Mouse (Mus musculus) gastrocnemius, postnatal 25 days (tissue): Measurements from ENCODE around the gene Asb2. TPM values are rescaled to one million over a fixed set of nuclear protein-coding genes. Genes with fewer than 3 reads are reported as not detected.

ENCODE experiments used
- DNase-seq: peaks from one replicate; pipeline ENCODE4 v3.0.0; 2022
- total RNA-seq, 2 experiments: library from RNA; stranded (reverse); gene quantifications; 1 replicate in 1 of 2; 2 replicates in 1 of 2; pipeline ENCODE4 v1.2.3; 2021

Gene Asb2
- total RNA-seq, 2 experiments from 2014 or later = 196 to 518 TPM

DNA sequence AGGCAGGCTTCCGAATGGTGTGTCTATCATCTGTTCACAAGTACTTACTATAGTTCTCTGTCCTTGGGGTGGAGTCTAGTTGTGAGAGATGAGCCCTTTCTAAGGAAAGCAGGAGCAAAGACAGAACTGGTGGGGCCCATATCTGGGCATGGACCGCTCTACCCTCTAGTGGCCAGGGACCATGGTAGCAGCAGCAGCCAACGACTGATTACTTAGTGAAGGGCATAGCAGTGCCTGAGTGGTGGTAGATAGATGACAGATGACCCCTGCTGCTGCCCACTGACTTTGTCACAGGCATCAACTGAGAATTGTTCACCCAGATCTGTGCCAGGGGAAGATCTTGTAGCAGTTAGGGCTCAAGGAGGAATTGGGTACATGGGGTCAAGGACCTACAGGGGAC is 33.0 kb downstream of the Asb2 start:
- DNase-seq = no peak

DNA sequence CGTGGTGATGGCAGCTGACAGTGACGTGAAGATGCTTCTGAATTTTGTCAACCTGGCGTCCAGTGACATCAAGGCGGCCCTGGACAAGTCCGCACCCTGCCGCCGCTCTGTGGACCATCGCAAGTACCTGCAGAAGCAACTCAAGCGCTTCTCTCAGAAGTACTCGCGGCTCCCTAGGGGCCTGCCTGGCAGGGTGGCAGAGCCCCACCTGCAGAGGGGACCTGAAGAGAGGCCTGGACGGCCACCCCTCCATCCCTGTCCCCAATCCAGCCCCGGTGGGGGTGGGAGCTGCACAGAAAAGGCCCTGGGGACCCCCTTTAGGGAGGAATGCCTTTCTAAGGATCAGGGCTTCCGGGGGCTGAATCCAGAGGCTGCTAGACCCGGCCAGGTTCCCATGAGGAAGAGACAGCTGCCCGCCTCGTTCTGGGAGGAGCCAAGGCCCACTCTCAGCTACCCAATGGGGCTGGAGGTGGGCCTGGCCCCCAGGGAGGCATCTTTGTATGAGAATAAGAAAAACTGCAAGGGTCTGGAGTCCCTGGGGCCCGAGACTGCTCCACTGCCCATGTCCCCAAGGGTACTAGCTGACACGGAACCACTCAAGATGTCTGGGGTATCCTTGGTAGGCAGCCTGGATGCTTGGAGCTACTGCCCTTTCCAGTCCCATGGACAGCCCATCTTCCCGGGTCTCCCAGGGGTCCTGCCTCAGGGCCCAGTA is 39.8 kb downstream of the Asb2 start:
- no peak for DNase-seq

DNA sequence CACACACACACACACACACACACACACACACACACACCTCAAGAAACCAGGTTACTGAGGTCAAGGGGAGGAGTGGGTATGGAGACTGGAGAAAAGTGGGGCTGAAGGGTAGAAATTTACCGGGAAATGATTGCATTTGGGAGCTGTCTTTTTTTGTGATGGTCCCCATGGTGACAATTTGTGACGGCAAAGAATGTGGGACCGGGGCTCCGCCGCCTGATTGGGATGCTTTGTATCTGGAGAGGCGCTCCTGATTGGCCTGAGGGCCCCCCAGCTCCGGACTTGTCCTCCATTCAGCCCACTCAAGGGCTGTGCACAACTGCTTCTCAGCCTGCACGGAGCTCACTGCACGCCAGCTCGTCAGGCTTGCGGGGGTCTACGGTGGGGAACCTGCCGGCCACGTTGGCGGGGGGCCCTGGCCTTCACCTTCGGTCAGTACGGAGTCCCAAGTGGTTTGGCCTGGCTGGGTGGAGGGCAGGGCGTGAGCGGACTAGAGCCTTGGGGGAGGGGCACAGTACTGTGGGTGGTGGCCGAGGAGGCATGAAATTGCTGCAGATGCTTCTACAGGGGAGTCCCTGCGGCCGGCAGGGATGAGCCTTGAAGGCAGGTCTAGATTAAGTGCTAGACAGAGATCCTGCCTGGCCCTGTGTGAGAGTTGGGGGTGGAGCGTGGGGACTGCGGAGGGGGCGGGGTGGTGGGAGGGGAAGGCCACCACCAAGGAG is 41.0 kb downstream of the Asb2 start:
- no peak for DNase-seq

DNA sequence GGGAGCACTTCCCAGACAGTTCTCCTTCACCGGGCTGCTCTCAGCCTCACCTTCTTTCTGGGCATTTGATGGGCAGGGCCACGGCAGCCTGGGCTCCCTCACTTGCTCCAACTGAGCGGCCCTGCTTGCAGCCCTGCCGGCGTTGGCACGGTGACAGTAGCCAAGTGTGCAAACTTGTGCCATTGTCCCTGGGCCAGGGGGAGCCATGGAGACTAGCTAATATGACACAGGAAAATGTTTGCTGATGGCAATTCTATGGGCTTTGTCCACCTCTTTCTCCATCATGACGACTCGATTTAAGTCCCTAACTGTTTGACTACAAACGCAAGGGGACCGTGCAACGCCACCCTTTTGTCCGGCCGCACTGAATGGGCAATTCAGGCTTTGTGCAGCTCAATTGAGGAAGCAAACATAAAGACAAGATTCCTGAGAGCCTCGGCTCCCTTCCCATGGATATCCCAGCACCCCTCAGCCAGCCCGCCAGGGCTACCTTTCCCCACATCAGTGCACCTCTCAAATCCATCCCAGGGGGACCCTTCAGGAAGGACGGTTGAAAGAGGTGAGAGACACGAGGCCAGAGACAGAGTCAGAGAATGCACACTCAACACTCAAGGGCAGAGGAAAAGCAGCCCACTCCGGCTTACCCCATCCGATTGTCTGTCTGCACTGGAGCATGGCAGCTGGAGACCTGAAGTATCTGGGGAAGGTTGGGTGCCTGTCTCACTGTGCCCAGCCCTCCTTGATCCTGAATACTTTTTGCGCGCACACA is 41.7 kb downstream of the Asb2 start:
- no peak for DNase-seq

DNA sequence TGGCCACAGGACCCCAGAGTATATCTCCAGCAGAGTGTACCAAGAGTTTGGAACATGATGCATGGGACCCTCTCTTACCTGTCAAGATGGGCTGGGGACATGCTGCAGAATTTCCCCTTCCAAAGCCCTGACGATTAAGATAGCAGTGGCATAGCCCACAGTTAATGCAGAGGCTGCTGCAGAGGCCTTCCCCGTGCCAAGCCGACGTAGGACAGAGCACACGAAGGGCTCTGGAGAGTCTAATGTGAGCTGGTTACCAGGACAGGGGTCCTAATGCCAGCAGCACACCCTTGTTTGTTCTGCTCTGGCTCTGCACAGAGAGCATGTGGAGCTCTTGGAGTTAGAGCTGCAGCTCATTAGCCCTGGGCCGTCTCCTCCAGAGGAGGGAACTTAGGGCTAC is 42.5 kb downstream of the Asb2 start:
- DNase-seq = no peak

DNA sequence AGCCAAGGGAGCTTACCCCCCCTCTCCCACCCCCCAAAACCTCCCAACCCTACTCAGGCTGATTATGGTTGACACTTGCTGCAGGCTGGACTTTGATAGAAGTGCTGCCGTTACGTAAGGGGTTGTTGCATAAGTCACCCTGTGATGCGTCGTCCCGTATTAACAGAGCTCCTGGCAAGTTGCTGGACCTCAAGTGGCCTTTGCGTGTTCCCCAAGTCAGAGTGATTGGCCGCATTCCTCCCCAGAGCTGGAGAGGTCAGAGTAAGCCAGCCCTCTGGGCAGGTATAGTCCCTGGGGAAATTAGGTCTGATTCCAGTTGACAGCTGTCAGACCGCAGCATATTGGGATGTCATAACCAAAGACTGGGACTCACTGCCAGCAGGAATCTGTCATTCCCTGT is 43.9 kb downstream of the Asb2 start:
- no peak for DNase-seq

DNA sequence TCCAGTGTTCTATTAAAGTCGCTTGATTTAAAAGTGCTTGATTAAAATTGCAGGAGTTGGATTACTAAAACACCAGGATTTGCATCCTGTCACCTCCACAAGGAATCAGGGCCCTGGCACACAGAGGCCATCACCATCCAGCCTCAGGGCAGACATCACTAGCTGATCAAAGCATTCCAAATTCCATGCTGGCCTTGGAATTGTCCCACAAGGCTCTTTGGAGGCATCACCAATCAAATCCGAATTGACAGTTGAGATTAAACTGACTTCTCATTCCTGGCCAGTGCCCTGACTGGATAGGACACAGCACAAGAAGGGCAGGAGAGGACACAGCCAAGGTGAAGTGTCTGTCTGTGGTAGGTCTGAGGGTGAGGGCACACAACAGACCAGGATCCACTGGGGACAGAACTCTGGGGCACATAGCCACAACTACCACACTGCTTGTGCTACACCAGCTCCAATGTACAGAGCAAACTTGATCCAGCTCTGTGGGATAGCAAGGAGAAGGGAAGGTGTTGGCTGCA is 45.0 kb downstream of the Asb2 start, which contains the start of gene Fam181a:
Fam181a (plus strand) TSS at position 232 of the 524 bp plus-strand sequence.
- DNase-seq = no peak

DNA sequence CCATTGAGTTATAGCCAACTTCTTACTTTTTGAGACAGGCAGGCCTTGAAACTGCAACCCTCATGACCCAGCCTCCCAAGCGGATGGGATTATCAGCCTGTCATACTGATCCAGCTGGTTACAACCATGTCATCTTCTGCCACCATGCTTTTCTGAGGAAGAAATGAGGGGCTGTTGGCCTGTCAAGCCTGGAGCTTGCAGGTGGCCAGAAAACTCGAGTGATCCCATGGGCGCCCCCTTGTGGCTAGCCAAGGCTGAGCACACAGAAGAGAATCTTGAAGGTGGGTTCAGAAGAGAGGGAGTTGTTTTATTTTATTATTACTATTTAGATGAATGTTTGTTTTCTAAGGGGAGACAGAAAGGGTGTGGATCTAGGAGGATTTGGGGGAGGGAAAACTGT is 49.1 kb downstream of the Asb2 start:
- no peak for DNase-seq

DNA sequence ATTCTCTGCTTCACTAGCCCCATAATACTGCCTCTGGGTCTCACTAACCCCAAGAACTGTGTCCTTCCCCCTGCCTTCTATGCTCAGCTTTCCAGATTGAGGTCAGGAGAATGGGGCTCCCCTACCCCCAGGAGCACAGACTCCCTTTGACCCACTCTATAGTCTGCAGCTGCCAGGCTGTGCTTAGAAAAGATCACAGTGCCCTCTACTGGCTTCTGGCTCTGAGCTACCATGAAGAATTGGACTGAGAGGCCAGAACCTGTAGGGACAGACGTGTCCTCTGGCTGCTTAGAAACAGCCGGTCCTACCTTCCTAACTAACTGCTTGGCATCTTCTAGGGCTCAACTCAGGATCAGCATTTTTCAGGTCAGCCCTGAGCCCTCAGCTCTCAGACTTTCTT is 49.6 kb downstream of the Asb2 start:
- DNase-seq = no peak

DNA sequence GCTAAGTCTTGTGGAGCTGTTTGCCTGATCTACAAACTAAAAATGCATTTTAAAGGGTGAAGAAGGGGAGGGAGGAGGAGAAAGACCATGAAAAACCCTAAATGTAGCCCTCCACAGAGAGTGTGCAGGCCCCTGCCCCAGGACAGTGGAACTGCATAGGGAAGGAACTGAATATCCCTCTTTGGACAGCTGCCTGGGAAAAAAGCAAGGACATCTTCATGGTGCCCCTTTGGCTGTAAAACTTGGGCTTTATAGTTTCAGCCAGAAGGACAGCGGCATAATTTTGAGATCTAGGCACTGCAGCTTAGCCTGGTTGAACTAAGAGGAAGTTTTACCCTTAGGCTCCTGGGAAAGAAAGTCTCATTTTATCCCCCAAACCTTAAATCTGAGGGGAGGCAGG is 52.8 kb downstream of the Asb2 start:
- DNase-seq = no peak

DNA sequence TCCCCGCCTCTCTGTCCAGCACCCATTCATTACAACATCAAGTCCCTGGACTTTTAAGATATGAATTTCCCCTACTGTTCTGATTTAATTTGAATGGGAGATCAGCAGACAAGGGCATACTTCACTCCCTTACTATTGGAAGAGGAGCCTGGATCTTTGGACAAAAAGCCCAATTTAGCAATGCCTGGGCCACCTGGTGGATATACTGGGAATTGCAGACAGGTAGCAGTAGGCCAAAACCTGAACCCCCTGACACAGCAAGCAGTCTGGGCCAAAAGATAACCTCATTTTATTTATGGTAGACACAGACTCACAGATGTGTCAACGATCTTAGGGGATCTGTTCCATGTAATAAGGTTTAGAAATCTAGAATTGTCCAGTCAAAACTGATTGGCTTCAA is 54.2 kb downstream of the Asb2 start:
- no peak for DNase-seq

DNA sequence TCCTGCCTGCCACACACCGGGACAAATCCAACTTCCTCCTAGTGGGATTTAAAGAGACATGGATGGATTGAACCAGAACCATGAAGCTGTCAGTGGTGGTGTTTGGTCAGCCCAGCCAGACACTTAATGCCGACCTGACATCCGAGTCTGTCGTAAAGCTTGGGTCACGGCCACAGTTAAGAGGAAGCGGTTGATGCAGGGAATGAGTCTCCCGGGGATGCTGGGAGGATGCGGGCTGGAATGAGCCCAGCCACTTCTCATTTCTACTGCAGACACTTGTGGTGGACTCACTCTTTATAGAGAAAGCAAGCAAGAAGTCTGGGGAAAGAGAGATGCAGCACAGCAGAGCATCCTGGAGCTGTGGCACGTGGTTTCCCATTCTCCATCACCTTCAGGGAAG is 55.3 kb downstream of the Asb2 start:
- no peak for DNase-seq

DNA sequence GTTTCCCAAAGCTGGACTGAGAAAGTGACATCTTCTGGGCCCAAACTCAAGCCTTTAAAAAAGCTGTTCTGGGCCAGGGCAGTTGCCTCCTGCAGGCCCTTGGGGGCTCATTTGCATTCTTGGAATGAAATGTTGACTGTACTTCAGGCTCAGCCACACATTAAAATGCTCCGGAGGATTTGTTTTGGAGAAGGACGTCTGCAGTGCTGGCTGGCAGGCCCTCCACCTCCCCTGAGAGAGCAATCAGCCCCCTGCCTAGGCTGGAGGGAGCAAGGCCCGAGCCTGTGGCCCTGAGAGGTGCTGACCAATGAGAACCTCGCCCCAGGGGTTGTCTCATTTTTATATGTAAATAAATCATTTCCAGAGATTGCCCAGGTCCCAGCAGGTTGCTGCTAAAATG is 59.5 kb downstream of the Asb2 start:
- no peak for DNase-seq

DNA sequence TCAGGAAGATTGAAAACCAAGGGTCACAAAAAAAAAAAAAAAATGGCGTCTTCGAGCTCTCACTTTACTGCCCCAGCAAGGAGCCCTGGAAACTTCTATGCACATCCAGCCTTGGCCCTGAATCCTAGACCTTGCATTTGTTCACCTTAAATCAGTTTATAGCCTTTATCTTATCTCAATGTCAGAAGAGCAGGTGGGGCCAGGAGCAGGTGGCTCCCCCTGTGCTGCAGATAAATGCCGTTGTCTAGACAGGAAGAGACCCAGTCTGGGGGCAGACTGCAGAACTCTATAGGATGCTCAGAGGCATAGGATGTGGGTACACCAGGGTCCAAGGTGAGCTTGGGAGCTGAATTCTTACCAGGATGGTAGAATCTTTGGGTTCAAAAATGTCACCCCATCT is 63.4 kb downstream of the Asb2 start:
- DNase-seq = no peak

DNA sequence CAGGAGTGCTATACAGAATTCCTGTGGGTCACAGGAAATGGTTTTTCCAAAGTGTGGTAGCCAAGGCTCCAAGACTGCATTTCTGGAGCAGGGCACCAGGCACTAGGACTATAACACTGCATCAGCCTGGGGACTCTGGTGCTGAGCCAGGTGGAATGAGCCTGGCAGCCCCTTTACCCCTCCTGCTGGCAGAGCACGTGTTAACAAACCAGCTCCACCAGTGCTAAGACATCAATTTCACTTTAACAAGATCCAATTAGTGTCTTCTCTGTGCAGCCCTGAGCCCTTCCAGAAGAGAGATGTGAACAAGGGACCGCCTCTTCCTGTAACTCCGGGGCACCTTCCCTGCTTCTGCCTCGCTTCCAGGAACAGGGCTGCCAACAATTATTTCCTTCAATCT is 68.5 kb downstream of the Asb2 start:
- DNase-seq = no peak

DNA sequence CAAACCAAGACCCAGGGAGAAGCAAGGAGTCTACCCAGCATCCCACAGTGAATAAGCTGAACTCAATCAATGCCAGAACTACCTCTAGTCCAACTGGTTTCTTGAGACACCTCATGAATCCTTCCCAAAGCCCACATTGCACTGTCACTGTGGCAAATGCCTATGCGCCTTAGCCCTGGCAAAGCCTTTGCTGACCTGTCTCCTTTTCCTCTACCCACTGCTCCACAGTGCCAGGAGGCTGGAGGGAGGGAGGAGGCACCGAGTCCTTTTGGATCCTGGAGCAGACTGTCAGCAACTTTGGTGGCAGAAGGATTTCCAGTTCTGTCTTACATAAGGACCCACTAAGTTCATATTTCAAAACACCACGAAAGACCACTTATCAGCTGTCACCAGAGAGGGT is 72.4 kb downstream of the Asb2 start:
- DNase-seq = peak; percentile 82

DNA sequence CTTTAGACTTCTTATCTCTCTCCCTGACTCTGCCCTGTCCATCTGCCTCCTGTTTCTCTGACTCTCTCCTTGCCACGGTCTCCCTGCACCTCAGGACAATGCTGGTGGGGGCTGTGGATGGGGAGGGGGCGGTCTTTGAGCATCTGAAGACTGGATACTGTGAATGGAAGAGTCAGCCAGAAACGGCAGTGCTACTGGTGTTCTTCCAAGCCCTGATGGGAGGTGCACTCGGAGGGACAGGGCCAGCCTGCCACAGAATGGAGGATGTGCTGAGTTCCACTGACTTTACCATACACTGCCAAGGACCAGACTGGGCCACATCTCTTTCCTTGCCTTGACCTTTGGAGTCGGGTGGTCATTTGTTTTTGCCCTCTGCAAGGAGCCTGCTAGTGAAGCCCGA is 72.9 kb downstream of the Asb2 start:
- peak; percentile 23 for DNase-seq

DNA sequence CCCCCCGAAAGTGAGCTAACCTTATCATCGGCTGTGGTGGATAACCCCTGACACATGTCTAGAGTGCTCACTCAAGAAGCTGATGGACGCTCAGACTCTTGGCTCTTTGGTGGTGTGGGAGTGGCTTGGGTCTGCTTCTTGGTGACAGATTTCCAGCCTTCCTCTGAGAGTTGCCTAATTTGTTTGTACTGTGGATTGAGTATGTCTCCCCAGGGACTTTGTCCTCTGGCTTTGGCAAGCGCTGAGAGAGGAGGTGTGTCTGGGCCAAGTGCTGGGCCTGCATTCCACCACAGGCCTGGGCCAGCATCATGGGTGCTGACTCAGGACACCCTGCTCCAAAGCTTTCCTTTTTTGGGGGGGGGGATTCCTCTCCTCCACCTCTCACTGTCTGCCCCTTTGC is 73.9 kb downstream of the Asb2 start:
- DNase-seq = peak; percentile 70

DNA sequence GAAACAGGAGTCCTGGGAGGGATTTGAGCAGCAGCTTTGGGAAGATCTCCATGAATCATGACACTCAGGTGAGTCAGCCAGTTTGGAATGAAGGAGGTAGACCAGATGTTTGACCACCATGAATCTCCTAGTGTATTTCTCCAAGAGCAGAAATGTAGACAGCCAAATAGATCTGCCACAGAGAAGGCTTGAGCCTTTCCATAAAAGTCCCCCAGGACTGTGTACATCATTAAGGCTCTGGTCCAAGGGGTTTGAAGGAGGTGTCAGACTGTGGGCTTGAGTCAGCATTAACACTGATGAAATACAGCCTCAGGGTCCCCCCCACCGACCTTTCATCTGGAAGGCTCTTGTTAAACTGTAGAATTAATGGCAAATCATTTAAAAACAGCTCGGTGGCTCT is 74.3 kb downstream of the Asb2 start:
- no peak for DNase-seq

DNA sequence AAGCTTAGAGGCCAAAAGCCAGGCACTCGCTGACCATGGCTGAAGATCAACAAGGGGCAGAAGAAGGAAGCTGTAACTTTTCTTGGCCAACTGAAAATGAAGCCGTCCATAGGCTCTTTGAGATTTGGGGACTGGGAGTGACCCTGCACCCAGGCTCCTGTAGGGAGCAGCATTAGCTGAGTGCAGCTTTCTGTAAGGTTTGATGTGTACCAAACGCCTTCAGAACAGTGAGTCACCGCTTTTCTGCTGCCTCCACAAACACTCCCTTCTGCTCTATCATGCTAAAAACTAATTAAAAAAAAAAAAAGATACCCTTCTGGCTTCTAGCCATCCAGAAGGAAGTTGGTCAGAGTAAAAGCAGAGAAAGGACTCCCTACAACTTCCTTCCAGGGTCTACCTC is 79.4 kb downstream of the Asb2 start:
- no peak for DNase-seq

DNA sequence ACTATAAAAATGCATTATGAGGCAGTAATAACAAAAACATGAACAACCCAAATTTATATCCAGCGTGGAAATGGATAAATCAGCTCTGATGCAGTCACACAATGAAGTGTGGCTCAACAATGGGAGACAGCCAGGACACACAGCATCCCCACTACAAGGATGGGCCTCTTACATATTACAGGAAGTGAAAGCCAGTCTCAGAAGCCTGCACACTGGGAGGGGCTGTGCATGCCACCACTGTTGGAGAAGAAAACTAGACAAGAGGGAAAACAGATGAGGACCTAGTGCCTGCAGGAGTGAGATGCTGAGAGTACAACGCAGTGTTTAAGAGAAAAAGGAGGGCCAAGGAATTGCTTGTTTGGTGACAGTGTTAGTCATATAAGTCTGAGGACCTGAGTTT is 82.1 kb downstream of the Asb2 start:
- DNase-seq = no peak

DNA sequence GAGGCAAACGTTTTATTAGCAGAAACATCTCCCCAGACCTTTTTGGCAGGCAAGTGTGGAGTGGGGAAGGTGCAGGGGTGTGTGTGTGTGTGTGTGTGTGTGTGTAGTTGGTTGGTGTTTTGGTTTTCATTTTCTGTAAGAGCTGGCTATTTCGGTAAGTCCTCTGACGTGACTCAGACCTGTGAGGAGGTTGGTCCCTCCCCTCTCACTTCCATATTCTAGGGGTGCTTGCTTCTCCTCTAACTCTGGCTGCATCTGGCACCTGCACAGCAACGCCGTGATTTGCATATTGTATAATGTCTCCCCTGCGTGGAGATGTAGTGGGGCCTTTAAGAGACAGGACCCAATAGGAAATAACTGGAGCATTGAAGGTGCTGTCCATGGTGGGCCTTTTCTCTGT is 82.8 kb downstream of the Asb2 start:
- no peak for DNase-seq

DNA sequence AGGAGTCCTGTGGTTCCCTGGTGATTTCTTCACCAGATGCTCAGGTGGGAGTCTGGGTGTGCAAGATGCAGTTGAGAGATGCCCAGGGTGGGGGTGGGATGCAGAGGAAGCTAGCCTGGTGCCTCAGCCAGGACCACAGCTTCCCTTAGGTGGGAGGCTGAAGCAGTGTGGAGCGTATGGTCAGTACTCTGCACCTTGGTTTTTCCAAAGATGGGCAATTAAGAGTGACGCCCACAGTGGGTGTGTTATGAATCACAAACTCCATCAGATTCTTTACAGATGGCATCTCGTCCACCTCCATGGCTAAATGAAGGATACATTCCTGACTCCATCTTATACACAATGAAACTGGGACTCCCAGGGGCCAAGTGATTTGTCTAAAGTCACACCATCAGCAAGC is 83.6 kb downstream of the Asb2 start:
- DNase-seq = no peak
